Mouse (Mus musculus): ENCODE results near the gene Bcar1. TPM values are rescaled to one million over a fixed set of nuclear protein-coding genes. Genes with fewer than 3 reads are reported as not detected.
A peak's percentile ranks its signal among the peaks of the same experiment; 100 is the strongest.

Gene Bcar1
- total and polyA plus RNA-seq, 3 experiments: 19.1 to 31.3 (median 21.1) TPM

- intact Hi-C loops (cut with DNase I): no loop called here
- H3K79me2 ChIP-seq (replicated peaks; ENCODE audit: control insufficient read depth, insufficient read depth, low read length): peaks cover 6% of the 10 kb centered on the region
- DNase-seq: peak; percentile 68 to 74
- peak overlapping the region; percentile 44 for H3K4me3 ChIP-seq
- H3K4me1 ChIP-seq (ENCODE audit: control insufficient read depth, insufficient read depth, low read length): peaks cover 61% of the 10 kb centered on the region
- peak overlapping the region; percentile 22 for H3K9ac ChIP-seq (ENCODE audit: low read depth, low read length)
- H3K36me3 ChIP-seq (ENCODE audit: control insufficient read depth, insufficient read depth, low read length): no peaks in the 10 kb centered on the region; the same call in 1 of the 2 replicates
- 30% methylated on average over 8 of the region's 8 CpGs for WGBS
- no peaks in the 10 kb centered on the region for H3K27me3 ChIP-seq (ENCODE audit: control insufficient read depth, insufficient read depth, low read length)
- TF ChIP-seq EP300 (IDR thresholded peaks at IDR 0.05; ENCODE audit: insufficient read depth, low read depth, low read length): peak; percentile 85
- peak; percentile 45 for TF ChIP-seq CTCF (IDR thresholded peaks at IDR 0.05)
- peak; percentile 93 for TF ChIP-seq POLR2A (IDR thresholded peaks at IDR 0.05; ENCODE audit: insufficient read depth, low read depth, low read length)
- H3K27ac ChIP-seq: peak overlapping the region; percentile 96
Observed at GRCm38 (mm10) chr8:111735335-111735761, 8.3 kb downstream of the Bcar1 start.

DNA sequence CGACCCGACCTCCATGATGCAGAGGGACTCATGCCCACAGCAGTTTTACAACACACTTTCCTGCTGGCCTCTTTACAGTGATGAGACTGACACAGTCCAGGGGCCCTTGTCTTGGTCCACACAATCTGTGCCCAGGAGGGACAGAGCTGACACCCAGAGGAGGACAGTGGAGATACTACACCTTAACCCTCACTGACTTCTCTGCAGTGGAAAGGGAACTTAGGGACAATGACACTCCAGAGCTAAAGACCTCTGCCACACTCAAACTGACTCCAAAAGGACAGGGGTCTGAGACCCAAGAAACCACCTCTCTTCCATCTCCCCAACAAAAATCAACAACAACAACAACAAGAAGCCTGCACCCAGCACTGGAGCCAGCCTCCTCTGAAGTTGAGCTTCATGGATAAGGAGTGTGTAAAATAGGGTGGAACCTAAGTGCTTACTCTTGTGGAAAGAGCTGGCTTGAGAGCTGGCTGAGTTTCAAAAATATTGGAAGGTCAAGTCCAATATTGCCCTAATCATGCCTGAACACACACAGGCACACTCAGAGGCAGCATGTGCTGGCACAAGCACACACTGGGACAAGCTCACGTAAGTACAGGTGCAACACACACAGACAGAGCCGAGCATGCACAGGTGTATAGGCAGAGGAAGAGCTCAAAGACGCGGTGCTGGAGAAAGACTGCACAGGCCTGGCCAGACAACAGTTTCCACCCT, 9.2 kb downstream of the Bcar1 start:
- H3K79me2 ChIP-seq (replicated peaks; ENCODE audit: control insufficient read depth, insufficient read depth, low read length): peaks cover 6% of the 10 kb centered on the region
- no peaks in the 10 kb centered on the region; the same call in 1 of the 2 replicates for H3K36me3 ChIP-seq (ENCODE audit: control insufficient read depth, insufficient read depth, low read length)
- intact Hi-C loops (cut with DNase I): no loop called here
- peaks cover 61% of the 10 kb centered on the region for H3K4me1 ChIP-seq (ENCODE audit: control insufficient read depth, insufficient read depth, low read length)
- H3K27ac ChIP-seq: peak overlapping the region; percentile 96
- H3K4me3 ChIP-seq: peak overlapping the region; percentile 44
- H3K27me3 ChIP-seq (ENCODE audit: control insufficient read depth, insufficient read depth, low read length): no peaks in the 10 kb centered on the region
- no peak for TF ChIP-seq EP300 (IDR thresholded peaks at IDR 0.05; ENCODE audit: insufficient read depth, low read depth, low read length)
- no peak for TF ChIP-seq POLR2A (IDR thresholded peaks at IDR 0.05; ENCODE audit: insufficient read depth, low read depth, low read length)
- no peak for TF ChIP-seq CTCF (IDR thresholded peaks at IDR 0.05)
- DNase-seq: peak in 1 of 2 experiments; percentile 33
- peak overlapping the region; percentile 22 for H3K9ac ChIP-seq (ENCODE audit: low read depth, low read length)
- 29% methylated on average over 6 of the region's 6 CpGs for WGBS

DNA sequence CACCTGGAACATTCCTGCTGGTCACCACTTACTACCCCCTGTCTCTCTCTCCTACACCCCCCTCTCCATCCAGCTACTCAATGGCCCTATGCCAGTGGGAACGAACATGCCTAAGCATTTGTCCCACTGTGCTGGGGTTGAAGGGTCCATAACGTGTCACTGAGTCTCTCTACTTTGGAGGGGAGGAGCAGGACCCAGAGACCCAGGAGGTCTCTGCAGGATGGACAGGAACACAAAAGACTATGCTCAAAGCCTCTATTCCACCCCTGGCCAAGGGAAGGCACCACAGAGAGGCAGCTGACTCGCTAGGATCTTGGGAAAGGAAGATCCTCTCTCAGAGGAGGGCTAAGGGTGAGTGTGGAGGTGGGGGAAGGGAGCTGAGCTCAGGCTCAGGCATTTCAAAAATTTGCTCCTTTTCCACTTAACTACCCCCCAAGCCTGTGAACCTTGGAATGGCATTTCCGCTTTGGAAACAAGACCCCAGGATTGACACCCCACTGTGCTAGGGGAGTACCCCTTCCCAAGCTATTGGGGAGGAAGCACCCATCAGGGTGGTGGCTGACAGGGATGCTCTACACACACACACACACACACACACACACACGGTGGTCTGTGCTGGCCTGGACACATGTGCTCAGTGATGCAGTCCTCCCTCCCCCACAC, 9.9 kb downstream of the Bcar1 start:
- intact Hi-C loops (cut with DNase I): no loop called here
- Histone ChIP-seq H3K27me3 (ENCODE audit: control insufficient read depth, insufficient read depth, low read length) (no peaks in the 10 kb centered on the region), H3K4me1 (ENCODE audit: control insufficient read depth, insufficient read depth, low read length) (peaks cover 58% of the 10 kb centered on the region), H3K27ac (peak overlapping the region; percentile 96), H3K36me3 (ENCODE audit: control insufficient read depth, insufficient read depth, low read length) (no peaks in the 10 kb centered on the region; the same call in 1 of the 2 replicates), H3K9ac (ENCODE audit: low read depth, low read length) (no peak overlapping the region), H3K79me2 (replicated peaks; ENCODE audit: control insufficient read depth, insufficient read depth, low read length) (peaks cover 6% of the 10 kb centered on the region), H3K4me3 (no peak overlapping the region)
- peak in 1 of 2 experiments; percentile 31 for DNase-seq
- WGBS: 19% methylated on average over 5 of the region's 5 CpGs
- TF ChIP-seq CTCF (IDR thresholded peaks at IDR 0.05): no peak
- no peak for TF ChIP-seq POLR2A (IDR thresholded peaks at IDR 0.05; ENCODE audit: insufficient read depth, low read depth, low read length)
- TF ChIP-seq EP300 (IDR thresholded peaks at IDR 0.05; ENCODE audit: insufficient read depth, low read depth, low read length): no peak

DNA sequence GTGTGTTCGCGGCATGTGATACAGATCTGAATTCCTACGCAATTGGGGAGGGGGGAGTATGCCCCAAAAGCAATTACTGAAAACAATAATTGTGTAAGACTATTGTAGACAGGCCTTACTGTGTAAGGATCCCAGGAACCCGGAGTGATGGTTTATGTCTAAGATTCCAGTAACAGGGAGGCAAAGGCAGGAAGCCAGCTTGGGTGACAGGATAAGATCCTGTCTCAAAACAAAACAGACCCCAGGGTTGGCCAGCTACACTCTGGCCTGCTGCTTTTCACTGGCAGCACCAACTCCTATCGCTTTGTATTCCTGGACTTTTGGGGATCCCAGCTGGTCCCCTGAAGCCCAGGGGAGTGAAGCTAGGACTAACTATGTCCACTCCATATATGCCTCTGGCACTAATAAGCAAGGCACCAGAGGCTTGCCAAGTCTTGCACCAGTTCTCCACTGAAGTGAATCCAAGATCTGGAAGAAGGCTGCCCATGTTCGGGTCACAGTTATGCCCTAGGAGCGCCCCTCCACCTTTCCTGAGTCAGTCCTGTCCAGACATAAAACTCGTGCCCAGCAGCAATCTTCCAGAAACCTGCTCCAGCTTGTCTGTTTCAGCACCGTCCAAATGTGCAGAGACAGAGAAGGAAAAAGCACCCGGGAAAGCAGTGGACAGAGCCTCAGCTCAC, 11.1 kb downstream of the Bcar1 start:
- Histone ChIP-seq H3K36me3 (ENCODE audit: control insufficient read depth, insufficient read depth, low read length) (no peaks in the 10 kb centered on the region; the same call in 1 of the 2 replicates), H3K79me2 (replicated peaks; ENCODE audit: control insufficient read depth, insufficient read depth, low read length) (peaks cover 10% of the 10 kb centered on the region), H3K4me3 (peak overlapping the region; percentile 89), H3K27me3 (ENCODE audit: control insufficient read depth, insufficient read depth, low read length) (no peaks in the 10 kb centered on the region), H3K4me1 (ENCODE audit: control insufficient read depth, insufficient read depth, low read length) (peaks cover 64% of the 10 kb centered on the region), H3K27ac (peak overlapping the region; percentile 94), H3K9ac (ENCODE audit: low read depth, low read length) (peak overlapping the region; percentile 62)
- intact Hi-C loops (cut with DNase I): no loop called here
- TF ChIP-seq POLR2A (IDR thresholded peaks at IDR 0.05; ENCODE audit: insufficient read depth, low read depth, low read length) (no peak), EP300 (IDR thresholded peaks at IDR 0.05; ENCODE audit: insufficient read depth, low read depth, low read length) (no peak), CTCF (IDR thresholded peaks at IDR 0.05) (no peak)
- peak in 1 of 2 experiments; percentile 37 for DNase-seq
- WGBS: 8% methylated on average over 10 of the region's 10 CpGs

- Histone ChIP-seq H3K79me2 (replicated peaks; ENCODE audit: control insufficient read depth, insufficient read depth, low read length) (peaks cover 10% of the 10 kb centered on the region), H3K4me3 (peak overlapping the region; percentile 89), H3K27me3 (ENCODE audit: control insufficient read depth, insufficient read depth, low read length) (no peaks in the 10 kb centered on the region), H3K9ac (ENCODE audit: low read depth, low read length) (peak overlapping the region; percentile 83), H3K27ac (peak overlapping the region; percentile 94), H3K4me1 (ENCODE audit: control insufficient read depth, insufficient read depth, low read length) (peaks cover 66% of the 10 kb centered on the region), H3K36me3 (ENCODE audit: control insufficient read depth, insufficient read depth, low read length) (peaks cover 4% of the 10 kb centered on the region)
- intact Hi-C loops (cut with DNase I): no loop called here
- peak; percentile 98 to 99 for DNase-seq
- 0% methylated on average over 36 of the region's 41 CpGs for WGBS
- TF ChIP-seq CTCF (IDR thresholded peaks at IDR 0.05): peak; percentile 6; the same call in 1 of the 2 replicates
- peak; percentile 69; the same call in 1 of the 2 replicates for TF ChIP-seq POLR2A (IDR thresholded peaks at IDR 0.05; ENCODE audit: insufficient read depth, low read depth, low read length)
- no peak for TF ChIP-seq EP300 (IDR thresholded peaks at IDR 0.05; ENCODE audit: insufficient read depth, low read depth, low read length)
Observed at GRCm38 (mm10) chr8:111732004-111732403, 11.6 kb downstream of the Bcar1 start.
